Mouse (Mus musculus) cerebellum, postnatal 25 days (tissue): Measurements from ENCODE around the gene Fopnl.

Experiments used
- DNase-seq, 2 experiments: peaks; one replicate each; pipeline ENCODE4 v3.0.0; 2021; ENCODE audit warnings: mixed read lengths in 2 of 2

Fopnl gene

DNA sequence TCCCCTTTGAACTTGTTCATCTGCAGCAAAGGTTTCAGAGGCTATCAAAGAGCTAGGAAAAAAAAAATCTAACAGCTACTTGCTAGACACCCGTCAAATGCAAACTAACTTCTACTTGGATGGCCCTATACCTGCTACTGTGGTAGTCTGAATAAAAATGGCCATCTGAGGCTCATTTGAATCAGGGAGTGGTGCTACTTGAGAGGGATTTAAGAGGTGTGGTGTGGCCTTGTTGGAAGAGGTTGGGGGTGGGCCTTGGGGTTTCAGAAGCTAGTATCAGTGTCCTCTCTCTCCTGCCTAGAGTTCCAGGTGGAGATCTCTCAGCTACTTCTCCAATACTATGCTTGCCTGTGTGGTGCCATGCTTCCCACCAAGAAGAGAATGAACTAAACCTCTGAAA, 10.8 kb downstream of the Fopnl start:
- no peak for DNase-seq

DNA sequence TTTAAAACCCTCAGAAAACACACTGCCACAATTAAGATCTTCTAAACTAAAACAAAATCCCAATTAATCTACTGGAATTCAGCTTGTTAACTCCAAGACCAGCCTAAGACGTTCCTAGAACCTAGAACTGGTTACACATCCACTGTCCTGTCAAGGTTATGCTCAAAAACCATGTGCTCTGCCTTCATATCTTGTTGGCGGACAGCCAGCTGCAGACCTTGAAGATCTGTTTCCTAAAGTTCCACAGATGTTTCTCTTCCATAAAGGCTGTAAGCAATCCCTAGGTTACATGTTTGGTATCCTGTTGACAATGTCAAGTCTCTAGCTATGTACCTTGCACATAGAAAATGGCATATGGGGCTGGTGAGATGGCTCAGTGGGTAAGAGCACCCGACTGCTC, 12.4 kb downstream of the Fopnl start:
- no peak for DNase-seq

DNA sequence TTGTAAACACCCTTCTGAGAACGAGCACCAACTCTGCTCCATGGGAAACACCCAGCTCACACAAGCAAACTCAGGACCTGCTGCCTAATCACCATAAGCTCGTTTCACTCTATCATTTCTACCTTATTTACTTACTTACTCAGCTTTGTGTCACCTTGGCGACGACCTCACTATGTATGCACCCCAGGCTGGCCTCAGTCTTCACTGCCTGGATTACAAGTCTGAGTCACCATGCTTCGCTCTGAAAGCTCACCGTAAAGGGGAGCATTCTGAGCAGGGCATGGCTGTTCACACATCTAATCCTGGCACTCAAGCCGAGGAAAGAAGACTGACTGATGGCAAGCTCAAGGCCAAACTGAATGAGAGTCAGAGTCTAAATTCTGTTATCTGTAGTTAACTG, 13.5 kb downstream of the Fopnl start:
- no peak for DNase-seq

DNA sequence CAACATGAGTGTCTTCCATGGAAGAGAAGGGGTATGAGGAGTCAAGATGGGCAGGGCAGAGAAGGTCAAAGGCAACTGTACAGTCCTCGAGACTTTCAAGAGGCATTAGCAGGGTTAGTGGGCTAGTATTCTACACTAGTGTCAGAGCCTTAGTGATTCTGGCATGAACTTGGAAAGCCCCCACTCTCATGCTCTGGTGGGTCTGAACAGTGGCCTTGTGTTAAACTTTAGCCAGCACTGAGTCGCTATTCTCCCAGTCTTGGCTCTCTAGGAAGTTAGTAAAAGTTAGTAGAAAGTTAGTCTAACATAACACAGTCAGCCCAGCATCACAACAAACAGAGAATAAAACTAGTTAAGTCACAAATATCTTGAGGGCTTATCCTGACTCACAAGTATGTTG, 14.1 kb downstream of the Fopnl start:
- no peak for DNase-seq

DNA sequence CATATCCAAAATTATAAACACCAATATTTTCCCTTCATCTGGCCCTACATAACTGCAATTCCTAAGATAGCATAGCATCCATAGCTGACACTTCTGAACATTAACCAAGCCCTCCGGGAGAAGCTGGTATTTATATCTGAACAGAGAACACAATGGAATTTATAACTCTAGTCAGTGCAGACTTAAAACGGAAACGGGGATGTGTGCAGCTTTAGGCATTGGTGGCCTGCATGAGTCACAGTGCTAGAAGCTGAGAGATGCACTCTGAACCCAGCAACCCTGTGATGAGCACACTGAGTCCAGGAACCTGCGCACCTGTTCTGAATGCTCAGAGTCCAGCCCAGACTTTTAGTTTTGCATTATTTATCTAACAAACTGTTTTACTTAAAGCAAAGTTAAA, 18.7 kb downstream of the Fopnl start:
- DNase-seq: no peak

DNA sequence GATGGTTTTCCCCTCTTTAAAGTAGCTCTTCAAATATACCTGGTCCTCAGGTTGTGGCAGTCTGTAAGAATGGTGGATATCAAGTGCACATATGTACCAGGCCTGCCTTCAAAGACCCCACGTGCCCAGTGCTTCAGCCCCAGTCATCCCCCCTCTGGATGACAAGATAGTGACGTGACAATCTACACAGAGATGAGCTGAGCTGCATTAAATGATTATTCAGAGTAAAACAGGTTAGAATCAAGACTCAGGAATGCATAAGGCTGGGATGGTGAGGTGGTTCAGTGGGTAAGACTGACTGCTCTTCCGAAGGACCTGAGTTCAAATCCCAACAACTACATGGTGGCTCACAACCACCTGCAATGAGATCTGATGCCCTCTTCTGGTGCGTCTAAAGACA, 19.5 kb downstream of the Fopnl start:
- DNase-seq: no peak

DNA sequence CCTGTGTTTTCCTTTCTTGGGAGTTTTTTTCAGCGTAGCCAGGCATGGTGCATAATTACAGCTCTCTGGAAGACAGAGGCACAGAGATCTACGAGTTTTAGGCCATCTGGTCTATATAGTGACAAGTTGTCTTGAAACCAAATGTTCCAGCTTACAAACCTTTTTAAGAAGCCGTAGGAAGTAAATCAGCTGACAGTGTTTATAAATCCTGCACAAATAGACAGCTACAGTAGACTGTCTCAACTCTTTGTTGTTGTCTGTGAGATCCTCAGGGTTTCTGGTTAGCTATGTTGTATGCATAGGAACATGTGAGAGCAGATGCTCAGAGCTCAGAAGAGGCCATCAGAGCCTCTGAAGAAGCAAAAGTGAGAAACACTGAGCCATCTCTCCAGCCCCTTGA, 20.1 kb downstream of the Fopnl start:
- DNase-seq: no peak

DNA sequence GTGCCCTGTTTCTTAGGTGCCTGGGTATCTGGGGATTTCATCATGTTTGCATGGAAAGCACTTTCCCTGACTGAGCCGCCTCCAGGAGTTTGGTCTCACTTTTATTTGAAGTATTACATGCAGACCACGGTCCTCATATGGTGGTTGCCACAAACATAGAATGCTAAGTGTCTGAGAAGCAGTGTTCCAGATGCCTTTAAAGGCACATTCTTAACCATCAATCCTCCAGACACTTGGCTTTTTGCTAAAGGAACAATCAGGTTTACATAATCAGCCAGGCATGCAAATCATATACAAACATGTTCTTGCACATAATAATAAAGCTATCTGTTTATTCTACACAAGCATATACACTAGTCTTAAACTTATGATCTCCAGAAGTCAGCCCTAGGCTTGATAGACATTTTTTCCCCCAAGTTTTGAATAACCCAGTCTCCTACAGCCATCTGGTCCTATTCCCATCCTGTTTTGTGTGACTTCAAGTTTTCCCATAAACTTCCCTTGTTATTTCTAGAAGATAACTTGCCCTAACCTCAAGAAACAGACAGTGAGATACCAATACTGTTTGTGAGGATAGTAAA, 20.6 kb downstream of the Fopnl start:
- no peak for DNase-seq

DNA sequence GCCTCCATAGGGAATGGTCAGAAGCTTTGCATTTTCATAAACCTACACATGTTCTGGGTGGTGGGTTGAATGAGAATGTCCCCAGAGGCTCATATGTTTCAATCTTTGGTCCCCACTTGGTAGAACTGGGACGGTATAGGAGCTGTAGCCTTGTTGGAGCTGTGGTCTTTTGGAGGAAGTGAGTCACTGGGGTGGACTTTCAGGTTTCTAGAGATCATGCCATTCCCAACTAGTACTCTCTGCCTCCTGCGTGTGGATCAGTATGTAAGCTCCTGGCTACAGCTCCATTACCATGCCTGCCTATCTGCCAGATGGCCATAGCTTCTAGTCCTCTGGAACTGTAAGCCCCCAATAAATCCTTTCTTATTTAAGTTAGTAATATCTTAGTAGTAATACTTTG, 21.9 kb downstream of the Fopnl start:
- DNase-seq: no peak

DNA sequence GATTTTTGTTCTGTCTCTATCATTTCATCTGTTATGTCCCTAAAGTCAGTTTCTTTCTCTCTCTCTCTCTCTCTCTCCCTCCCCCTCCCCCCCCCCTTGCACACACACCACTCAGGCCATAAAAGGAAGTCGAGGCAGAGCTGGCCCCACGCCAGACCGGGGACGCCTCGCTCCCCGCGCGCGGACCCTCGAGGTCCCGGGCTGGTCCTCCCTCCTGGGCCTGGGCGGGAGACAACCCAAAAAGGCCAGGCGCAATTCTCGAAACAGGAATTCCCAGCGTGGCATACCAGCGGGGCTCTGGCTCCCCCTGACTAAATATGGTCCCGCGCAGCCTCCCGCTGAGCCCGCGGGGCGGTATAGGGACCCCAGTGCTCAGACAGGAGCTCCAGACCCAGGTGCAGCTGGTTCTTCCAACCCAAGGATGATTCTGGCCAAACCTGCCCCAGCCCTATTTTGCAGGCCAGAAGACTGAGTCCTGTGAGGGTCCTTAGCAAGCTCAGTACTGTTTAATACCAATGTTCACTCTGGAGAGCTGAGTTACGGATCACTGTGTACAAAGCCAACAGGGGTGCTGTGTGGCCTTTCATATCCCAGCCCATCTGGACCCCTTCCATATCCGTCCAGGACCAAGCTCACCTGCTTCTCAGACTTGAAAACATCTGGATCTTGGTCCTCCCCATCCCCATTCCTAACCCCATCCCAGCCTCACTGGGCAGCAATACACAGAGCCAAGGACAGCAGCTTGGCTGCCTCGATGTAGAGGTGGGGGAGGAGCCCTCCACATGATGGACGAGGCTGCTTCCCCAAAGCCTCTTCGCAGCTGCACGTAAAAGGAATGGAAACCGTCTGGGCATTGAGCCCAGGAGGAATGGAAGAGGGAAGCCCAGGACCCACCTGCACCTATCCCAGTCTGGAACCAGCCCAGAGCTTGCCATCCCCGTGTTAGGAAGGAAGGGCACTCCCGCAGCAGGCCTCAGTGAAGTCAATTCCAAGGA, 24.7 kb downstream of the Fopnl start:
- peak in 1 of 2 experiments; percentile 26 for DNase-seq

DNA sequence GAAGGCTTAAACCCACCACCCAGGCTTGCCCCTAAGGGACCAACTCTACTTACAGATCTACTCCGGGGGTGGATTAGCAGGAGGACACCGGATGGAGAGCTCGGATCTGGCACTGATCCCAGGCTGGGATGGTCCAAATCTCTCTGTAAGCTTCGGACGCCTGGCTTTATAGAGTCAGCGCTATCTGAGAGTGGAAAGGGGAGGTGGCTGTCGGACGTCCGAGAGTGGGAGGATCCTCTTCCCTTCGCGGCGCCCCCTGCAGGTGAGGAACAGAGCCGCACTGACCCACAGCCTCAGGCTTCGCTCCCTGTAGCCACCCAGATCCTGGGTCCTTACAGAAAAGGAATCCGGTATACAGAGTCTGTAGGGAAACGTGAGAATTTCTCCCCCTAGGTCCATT, 26.0 kb downstream of the Fopnl start, which contains the start of gene Myh11:
Gene Myh11, minus strand, starts transcription at position 150 of the 400 bp plus-strand sequence.
- DNase-seq: peak; percentile 51 to 73

DNA sequence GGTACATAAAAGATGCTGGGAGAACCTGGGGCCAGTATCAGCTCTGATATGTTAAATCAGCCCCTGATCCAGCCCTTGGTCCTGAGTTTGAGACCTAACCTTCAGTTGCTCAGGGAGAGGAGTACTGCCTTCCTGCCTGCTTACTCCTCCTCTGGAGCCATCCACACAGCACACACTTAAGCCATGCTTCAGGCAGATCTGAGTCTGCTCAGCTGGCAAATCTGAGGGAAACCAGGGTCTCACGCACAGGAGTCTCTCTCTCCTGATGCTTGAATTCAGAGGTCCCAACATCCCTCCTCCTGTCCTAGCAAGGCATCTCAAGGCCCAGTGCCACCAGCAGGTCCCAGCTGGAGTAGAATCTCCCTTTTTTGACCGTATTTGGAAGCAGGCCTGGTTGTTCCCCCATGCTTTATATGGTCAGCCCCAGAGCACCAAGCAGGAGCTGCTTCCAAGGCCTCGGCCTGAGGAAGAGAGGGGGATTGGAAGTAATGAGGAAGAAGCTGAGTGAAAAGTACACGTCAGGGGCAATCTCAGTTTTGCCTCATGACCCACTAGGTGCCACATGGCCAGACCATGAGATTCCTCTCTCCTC, 44.7 kb downstream of the Fopnl start:
- no peak for DNase-seq

DNA sequence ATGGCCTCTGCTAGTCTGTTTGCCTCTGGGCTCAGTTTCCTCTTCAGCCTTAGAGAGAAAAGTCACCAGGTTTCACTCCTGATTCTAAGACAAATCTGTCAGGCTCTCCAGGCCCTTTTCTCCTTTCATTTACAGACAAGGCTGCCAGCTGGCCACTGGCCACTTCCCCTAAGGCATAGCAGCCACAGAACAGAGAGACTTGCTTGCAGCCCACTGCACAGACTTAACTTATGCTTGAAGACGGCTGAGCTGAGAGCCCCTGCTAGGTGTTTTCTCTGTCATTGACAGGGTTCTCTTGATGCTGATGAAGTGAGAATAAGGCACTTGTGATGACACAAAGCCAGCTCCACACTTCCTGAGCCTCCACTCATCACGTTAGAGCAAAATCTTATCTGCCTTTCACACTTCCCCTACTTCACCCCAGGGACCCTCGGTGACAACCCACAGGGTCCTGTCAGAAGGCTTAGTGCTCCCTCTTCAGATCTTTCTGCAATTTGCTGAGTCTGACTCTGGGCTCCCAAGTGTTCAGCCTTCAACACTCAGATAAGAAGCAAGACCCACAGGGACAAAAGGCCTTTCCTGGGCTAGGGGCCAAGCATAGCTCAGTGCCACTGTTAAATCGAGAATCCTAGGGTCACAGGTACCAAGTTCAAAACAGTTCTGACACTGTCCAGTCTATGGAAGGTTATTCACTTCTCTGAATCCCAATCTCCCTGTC, 51.8 kb downstream of the Fopnl start:
- peak in 1 of 2 experiments; percentile 4 for DNase-seq

DNA sequence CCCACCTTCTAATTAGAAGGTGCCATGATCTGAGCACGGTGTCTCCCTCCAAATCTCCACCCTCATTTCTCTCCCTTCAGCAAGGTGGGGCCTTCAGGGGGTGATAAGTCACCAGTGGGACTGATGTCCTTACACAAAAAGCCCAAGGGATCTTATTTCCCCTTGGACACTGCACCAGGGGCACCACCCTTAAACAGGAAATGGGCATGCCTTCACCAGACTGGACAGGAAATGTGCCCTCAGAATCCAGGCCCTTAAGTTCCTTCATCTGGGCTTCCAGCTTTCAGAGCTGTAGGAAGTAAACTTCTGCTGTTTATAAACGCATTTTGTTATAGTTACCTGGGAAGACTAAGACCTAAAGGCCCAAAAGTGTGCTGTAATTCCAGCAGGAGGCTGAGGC, 52.7 kb downstream of the Fopnl start:
- no peak for DNase-seq

DNA sequence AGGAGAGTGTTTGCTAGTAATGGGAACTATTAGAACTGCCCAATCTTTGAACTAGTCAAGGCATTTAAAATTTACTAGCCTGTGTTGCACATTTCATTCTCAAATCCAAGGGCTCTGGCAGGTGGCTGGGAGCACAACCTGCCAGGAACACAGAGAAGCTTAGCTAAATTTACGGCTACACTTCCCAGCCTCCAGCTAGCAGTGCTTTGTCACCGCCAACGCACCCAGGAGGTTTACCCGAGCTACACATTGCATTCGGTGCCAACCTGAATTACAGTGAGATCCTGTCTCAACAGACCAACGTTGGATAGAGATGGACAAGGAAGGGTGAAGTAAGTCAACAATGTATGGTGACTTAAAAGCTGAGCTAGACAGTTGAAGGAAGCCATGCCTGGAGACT, 54.0 kb downstream of the Fopnl start:
- DNase-seq: no peak

DNA sequence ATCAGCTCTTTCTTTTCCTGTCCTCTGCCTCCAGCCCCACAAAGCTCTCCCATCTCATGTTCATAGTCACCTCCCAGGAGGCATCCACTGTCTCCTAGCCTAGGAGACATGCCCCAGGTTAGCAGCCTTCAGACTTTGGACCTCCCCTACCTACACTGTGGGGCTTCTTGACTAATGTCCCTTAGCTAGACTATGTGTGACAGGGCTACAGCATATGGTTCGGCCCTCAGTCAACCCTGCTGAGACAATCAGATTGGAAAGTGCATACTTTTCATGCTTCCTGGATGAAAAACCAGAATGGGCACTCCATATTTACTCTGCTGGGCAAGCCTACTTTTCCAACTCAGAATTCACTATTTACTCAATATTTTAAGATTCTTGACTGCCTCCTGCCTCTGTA, 54.8 kb downstream of the Fopnl start:
- DNase-seq: no peak

DNA sequence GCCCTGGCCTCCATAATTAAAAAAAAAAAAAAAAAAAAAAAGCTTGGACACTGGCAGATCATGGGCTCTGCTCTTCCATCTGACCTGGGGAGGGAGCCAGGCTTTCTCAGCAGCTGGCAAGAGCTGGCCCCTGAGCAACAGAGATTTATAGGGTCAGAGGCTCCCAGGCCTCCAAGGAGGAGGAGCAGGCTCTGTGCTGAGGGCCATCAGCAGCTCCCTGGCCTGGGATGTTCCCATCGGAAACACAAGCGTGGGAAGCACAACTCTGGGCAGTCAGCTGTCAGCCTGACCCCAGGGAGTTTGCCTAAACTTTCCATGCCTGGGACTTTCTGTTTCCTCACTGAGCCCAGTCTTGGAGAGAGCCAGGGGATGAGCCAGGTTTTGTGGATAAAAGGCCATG, 58.3 kb downstream of the Fopnl start:
- no peak for DNase-seq

DNA sequence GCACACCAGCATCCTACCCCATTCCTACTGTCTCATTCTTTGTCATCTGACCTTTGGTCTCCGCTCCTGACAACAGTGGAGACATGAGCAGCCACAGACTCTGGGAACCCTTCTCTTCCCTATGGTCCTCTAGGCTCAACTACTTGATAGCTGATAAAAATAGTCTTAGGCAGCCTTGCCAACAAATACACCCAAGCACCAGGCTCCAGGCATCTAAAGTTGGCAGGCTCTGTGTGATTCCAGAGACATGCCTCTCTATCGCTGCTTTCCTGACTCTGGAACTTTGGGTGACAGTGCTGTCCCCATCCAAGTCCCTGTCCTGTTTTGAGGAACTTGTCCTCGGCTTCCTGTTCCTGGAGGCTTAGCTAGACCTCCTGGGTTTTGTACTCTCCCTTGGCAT, 63.6 kb downstream of the Fopnl start:
- no peak for DNase-seq

DNA sequence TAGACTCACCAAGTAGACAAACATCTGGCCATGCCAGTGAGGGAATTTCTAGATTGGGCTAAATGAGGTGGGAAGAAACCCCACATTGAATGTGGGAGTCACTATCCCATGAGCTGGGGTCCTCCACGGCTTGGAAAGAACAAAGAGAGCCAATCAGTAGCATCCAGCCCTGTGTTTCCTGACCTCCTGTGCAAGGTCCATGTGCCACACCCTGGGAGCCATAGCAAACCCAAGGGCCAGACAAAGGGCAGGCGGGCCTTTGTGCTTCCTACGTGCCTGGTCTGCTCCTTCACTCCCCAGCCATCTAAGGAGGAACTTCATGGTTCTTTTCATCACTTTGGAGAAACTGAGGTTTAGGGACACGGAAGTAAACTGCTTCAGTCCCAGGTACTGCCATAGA, 64.3 kb downstream of the Fopnl start:
- no peak for DNase-seq

DNA sequence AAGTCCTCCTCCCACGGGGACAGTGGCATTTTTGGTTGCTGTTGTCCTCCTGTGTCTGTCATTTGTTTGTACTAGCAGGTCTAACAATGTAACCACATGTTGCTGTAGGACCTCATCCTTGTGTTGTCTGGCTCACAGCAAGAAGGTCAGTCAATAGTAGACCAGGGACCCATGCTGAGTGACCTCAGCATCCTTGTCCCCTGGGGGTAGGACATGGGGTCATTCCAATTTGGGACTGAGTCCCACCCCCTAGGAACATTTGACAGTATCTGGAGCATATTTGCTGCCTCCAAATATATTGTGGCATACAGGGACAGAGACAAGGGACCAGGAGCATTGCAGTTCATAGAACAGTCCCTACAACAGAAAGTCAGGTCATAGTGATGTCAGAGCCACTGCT, 67.3 kb downstream of the Fopnl start:
- DNase-seq: no peak
